Mouse (Mus musculus) gastrocnemius, adult 8-10 months (tissue): ENCODE data around the gene Coq4. TPM values are rescaled to one million over a fixed set of nuclear protein-coding genes. Genes with fewer than 3 reads are reported as not detected.

Experiments
- DNase-seq, 2 experiments: peaks; one replicate each; pipeline ENCODE4 v3.0.0; 2022; ENCODE audit warnings: low spot score in 2 of 2
- microRNA-seq: library from miRNA; unstranded; fragments of <30 nt; microRNA quantifications from one replicate; pipeline ENCODE4 v1.2.0, GENCODE M21; 2022
- total RNA-seq, 4 experiments: library from RNA; stranded (reverse); gene quantifications; 2 replicates each; pipeline ENCODE4 v1.2.4; 2022

The Coq4 gene
- total RNA-seq, 4 experiments from 2014 or later: 6.7 to 8.4 (median 7.5) TPM

- DNase-seq: no peak
These were observed 58.3 kb downstream of the Coq4 start for GRCm38 (mm10) chr2:29845636-29846035.

GRCm38 (mm10) chr2:29846061-29846853 lies 59.0 kb downstream of the Coq4 start:
- no peak for DNase-seq

- no peak for DNase-seq
These were observed 59.6 kb downstream of the Coq4 start for GRCm38 (mm10) chr2:29846911-29847310.

Small RNAs within 50 kb of the gene (microRNA-seq; reads per million reads assigned to microRNA genes)
- gene Mir219a-2 (not detected), gene Mir219b (not detected)

Other genes with a start within 250 kb of the Coq4 start
- 100 to 1,000 TPM; 152 to 187 (median 158) TPM for gene Rapgef1, start 167.8 kb upstream of the Coq4 start, total RNA-seq
- gene Gm13420, start 35.8 kb upstream of the Coq4 start, total RNA-seq: not detected
- gene Gm13547, start 28.2 kb upstream of the Coq4 start, total RNA-seq: not detected
- 10 to 100 TPM; 20.8 to 31.6 (median 26.2) TPM for gene Trub2, start 1.0 kb downstream of the Coq4 start, total RNA-seq
- gene Slc27a4, start 15.1 kb downstream of the Coq4 start, total RNA-seq: 1 to 10 TPM; 5.4 to 7.5 (median 6.6) TPM
- gene Urm1, start 32.6 kb downstream of the Coq4 start, total RNA-seq: 10 to 100 TPM; 25.7 to 33.0 (median 28.5) TPM
- 1 to 10 TPM; 1.4 to 3.6 (median 1.7) TPM for gene Cercam, start 81.7 kb downstream of the Coq4 start, total RNA-seq
- 10 to 100 TPM in 3 of 4 experiments, 1 to 10 TPM in 1; 9.9 to 12.1 (median 11.1) TPM for gene Odf2, start 101.7 kb downstream of the Coq4 start, total RNA-seq
- gene Gle1, start 147.9 kb downstream of the Coq4 start, total RNA-seq: 10 to 100 TPM; 20.1 to 27.0 (median 22.9) TPM
- gene Sptan1, start 178.1 kb downstream of the Coq4 start, total RNA-seq: 10 to 100 TPM; 29.2 to 43.7 (median 36.4) TPM